Mouse (Mus musculus): Measurements from ENCODE around the gene Mmachc. TPM values are rescaled to one million over a fixed set of nuclear protein-coding genes. Genes with fewer than 3 reads are reported as not detected.
"Not testable (repeated sequence)": the region's sequence is repeated elsewhere in the genome, so short reads cannot be mapped to it uniquely, and the experiment has no call there.

The Mmachc gene
- polyA plus RNA-seq, 1 experiment, result 30.3 TPM

DNA sequence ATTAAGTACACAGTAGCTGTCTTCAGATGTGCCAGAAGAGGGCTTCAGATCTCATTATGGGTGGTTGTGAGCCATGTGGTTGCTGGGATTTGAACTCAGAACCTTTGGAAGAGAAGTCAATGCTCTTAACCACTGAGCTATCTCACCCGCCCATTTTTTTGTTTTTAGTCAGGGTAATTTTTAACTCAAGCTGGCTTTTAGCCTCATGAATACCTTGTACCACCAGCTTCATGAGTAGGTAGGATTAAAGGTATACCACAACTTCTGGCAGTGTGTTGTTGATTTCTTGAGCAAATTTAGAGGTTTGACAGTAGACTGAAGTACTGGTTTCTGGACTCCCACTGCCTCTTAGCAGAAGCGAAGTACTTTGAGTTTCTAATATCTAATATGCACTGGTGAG lies 16.1 kb downstream of the Mmachc start:
- Histone ChIP-seq H3K4me3 (ENCODE audit: insufficient read depth, low read depth, low read length) (no peak overlapping the region), H3K27ac (ENCODE audit: insufficient read depth, low read depth, low read length) (no peak overlapping the region), H3K36me3 (ENCODE audit: control insufficient read depth, insufficient read depth, low read length) (peaks cover 41% of the 10 kb centered on the region), H3K27me3 (replicated peaks; ENCODE audit: control insufficient read depth, insufficient read depth, low read length) (no peaks in the 10 kb centered on the region), H3K4me1 (ENCODE audit: control insufficient read depth, insufficient read depth, low read length) (peaks cover 16% of the 10 kb centered on the region)
- WGBS, result 68% methylated on average over 2 of the region's 2 CpGs
- peak; percentile 39 for DNase-seq
- TF ChIP-seq CTCF (conservative IDR thresholded peaks at IDR 0.05; ENCODE audit: insufficient read depth, insufficient read length, low read depth, low read length), result no peak
- no peak for TF ChIP-seq POLR2A (IDR thresholded peaks at IDR 0.05; ENCODE audit: low read depth, low read length)

GRCm38 (mm10) chr4:116689309-116689876 lies 18.8 kb downstream of the Mmachc start:
- Histone ChIP-seq H3K27me3 (replicated peaks; ENCODE audit: control insufficient read depth, insufficient read depth, low read length) (no peaks in the 10 kb centered on the region), H3K4me3 (ENCODE audit: insufficient read depth, low read depth, low read length) (no peak overlapping the region), H3K36me3 (ENCODE audit: control insufficient read depth, insufficient read depth, low read length) (peaks cover 31% of the 10 kb centered on the region), H3K4me1 (ENCODE audit: control insufficient read depth, insufficient read depth, low read length) (peaks cover 26% of the 10 kb centered on the region), H3K27ac (ENCODE audit: insufficient read depth, low read depth, low read length) (peak overlapping the region; percentile 50)
- no peak for TF ChIP-seq CTCF (conservative IDR thresholded peaks at IDR 0.05; ENCODE audit: insufficient read depth, insufficient read length, low read depth, low read length)
- TF ChIP-seq POLR2A (IDR thresholded peaks at IDR 0.05; ENCODE audit: low read depth, low read length), result no peak
- peak; percentile 83 for DNase-seq
- 31% methylated on average over 4 of the region's 4 CpGs for WGBS

DNA sequence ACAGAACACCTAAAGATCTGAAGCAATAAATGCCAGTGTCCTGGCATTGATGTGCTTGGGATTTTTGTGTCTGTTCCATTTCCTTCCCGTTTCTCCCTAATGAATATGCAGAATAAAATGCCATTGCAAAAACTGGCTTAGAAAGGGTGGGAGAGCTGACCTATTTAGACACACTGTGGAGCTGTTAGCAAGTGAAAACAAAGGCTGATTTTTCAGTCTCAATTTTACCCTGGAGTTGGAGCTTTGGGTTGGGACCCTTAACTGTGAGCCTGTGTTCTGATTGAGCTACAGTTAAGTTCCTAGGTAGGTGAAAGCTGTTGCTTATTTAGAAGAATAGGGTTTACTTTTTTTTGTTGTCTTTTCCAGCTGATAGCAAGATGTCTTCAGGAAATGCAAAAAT lies 21.2 kb downstream of the Mmachc start:
- H3K4me3 ChIP-seq (ENCODE audit: insufficient read depth, low read depth, low read length), result 0 out of 2 replicates have a peak overlapping the region, but pooled peaks have one; percentile 70

GRCm38 (mm10) chr4:116685402-116686061 lies 22.7 kb downstream of the Mmachc start, which contains the start of gene Prdx1:
Gene Prdx1, plus strand, starts transcription at chr4:116685544.
- Histone ChIP-seq H3K4me3 (ENCODE audit: insufficient read depth, low read depth, low read length) (peak within 1 kb of the TSS; percentile 81), H3K27ac (ENCODE audit: insufficient read depth, low read depth, low read length) (peak within 1 kb of the TSS; percentile 99), H3K36me3 (ENCODE audit: control insufficient read depth, insufficient read depth, low read length) (peaks cover 12% of the 10 kb centered on the region; the same call in 1 of the 2 replicates), H3K4me1 (ENCODE audit: control insufficient read depth, insufficient read depth, low read length) (peaks cover 15% of the 10 kb centered on the region; the same call in 1 of the 2 replicates), H3K27me3 (replicated peaks; ENCODE audit: control insufficient read depth, insufficient read depth, low read length) (no peaks in the 10 kb centered on the region)
- peak; percentile 96 for DNase-seq
- under 1% methylated on average over 56 of the region's 56 CpGs for WGBS
- TF ChIP-seq POLR2A (IDR thresholded peaks at IDR 0.05; ENCODE audit: low read depth, low read length) (peak; percentile 98), CTCF (conservative IDR thresholded peaks at IDR 0.05; ENCODE audit: insufficient read depth, insufficient read length, low read depth, low read length) (peak; percentile 84)

More for the DNA sequence above, 21.2 kb downstream of the Mmachc start:
- no peaks in the 10 kb centered on the region for H3K27me3 ChIP-seq (replicated peaks; ENCODE audit: control insufficient read depth, insufficient read depth, low read length)
- DNase-seq, result no peak
- peaks cover 26% of the 10 kb centered on the region for H3K4me1 ChIP-seq (ENCODE audit: control insufficient read depth, insufficient read depth, low read length)
- peaks cover 20% of the 10 kb centered on the region for H3K36me3 ChIP-seq (ENCODE audit: control insufficient read depth, insufficient read depth, low read length)
- H3K27ac ChIP-seq (ENCODE audit: insufficient read depth, low read depth, low read length), result peak overlapping the region; percentile 44; the same call in 1 of the 2 replicates
- TF ChIP-seq POLR2A (IDR thresholded peaks at IDR 0.05; ENCODE audit: low read depth, low read length) (no peak), CTCF (conservative IDR thresholded peaks at IDR 0.05; ENCODE audit: insufficient read depth, insufficient read length, low read depth, low read length) (no peak)
- 2% methylated on average over 1 of the region's 1 CpGs for WGBS

- Histone ChIP-seq H3K4me3 (ENCODE audit: insufficient read depth, low read depth, low read length) (peak overlapping the region; percentile 81; the same call in 1 of the 2 replicates), H3K4me1 (ENCODE audit: control insufficient read depth, insufficient read depth, low read length) (peaks cover 15% of the 10 kb centered on the region; the same call in 1 of the 2 replicates), H3K27me3 (replicated peaks; ENCODE audit: control insufficient read depth, insufficient read depth, low read length) (no peaks in the 10 kb centered on the region), H3K27ac (ENCODE audit: insufficient read depth, low read depth, low read length) (peak overlapping the region; percentile 99), H3K36me3 (ENCODE audit: control insufficient read depth, insufficient read depth, low read length) (peaks cover 11% of the 10 kb centered on the region; the same call in 1 of the 2 replicates)
- 70% methylated on average over 2 of the region's 2 CpGs for WGBS
- no peak for DNase-seq
- TF ChIP-seq POLR2A (IDR thresholded peaks at IDR 0.05; ENCODE audit: low read depth, low read length) (no peak), CTCF (conservative IDR thresholded peaks at IDR 0.05; ENCODE audit: insufficient read depth, insufficient read length, low read depth, low read length) (no peak)
These were observed 23.5 kb downstream of the Mmachc start for GRCm38 (mm10) chr4:116684665-116685064.

DNA sequence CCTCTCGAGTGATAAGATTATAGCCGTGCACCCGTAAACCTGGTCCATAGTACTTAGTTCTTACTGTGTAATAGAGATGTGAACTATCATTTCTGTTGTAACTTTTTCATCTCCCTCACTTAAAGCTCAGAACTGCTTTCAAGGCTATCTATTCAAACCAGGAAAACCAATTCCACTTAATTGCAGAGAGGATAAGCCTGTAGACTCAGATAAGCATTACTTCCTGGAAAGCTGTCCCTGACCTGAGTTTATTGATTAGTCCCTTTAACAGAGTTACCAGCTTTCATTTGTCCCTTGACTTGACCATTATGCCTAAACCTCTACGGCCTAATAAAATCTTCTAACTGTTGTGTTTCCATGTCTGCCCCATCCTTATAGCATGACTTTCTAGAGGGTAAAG lies 24.2 kb downstream of the Mmachc start:
- WGBS, result 93% methylated on average over 4 of the region's 4 CpGs
- TF ChIP-seq POLR2A (IDR thresholded peaks at IDR 0.05; ENCODE audit: low read depth, low read length), result no peak
- no peak for TF ChIP-seq CTCF (conservative IDR thresholded peaks at IDR 0.05; ENCODE audit: insufficient read depth, insufficient read length, low read depth, low read length)
- Histone ChIP-seq H3K4me3 (ENCODE audit: insufficient read depth, low read depth, low read length) (no peak overlapping the region), H3K36me3 (ENCODE audit: control insufficient read depth, insufficient read depth, low read length) (peaks cover 7% of the 10 kb centered on the region; the same call in 1 of the 2 replicates), H3K4me1 (ENCODE audit: control insufficient read depth, insufficient read depth, low read length) (peaks cover 15% of the 10 kb centered on the region; the same call in 1 of the 2 replicates), H3K27ac (ENCODE audit: insufficient read depth, low read depth, low read length) (no peak overlapping the region), H3K27me3 (replicated peaks; ENCODE audit: control insufficient read depth, insufficient read depth, low read length) (no peaks in the 10 kb centered on the region)
- DNase-seq, result no peak

GRCm38 (mm10) chr4:116680521-116680920 lies 27.7 kb downstream of the Mmachc start:
- 96% methylated on average over 4 of the region's 4 CpGs for WGBS
- DNase-seq; H3K27me3 ChIP-seq (replicated peaks; ENCODE audit: control insufficient read depth, insufficient read depth, low read length); H3K36me3 ChIP-seq (ENCODE audit: control insufficient read depth, insufficient read depth, low read length); H3K27ac ChIP-seq (ENCODE audit: insufficient read depth, low read depth, low read length); H3K4me1 ChIP-seq (ENCODE audit: control insufficient read depth, insufficient read depth, low read length); H3K4me3 ChIP-seq (ENCODE audit: insufficient read depth, low read depth, low read length): not testable (repeated sequence)
